Mouse (Mus musculus) liver, embryonic 13.5 days (tissue): ENCODE measurements around the gene Gm20716. TPM values are rescaled to one million over a fixed set of nuclear protein-coding genes. Genes with fewer than 3 reads are reported as not detected.

ENCODE experiments used
- ATAC-seq: fragments of 200-750 bp; cut with Nextera tagmentation; 2 replicates; pipeline ENCODE4 v1.8.0; 2017; ENCODE audit warnings: low read depth, mild to moderate bottlenecking, moderate number of reproducible peaks, moderate library complexity
- DNase-seq: peaks from one replicate; pipeline ENCODE4 v3.0.0; 2022
- H3K27ac ChIP-seq: fragments of 300-500 bp; sonication (generic); 2 replicates; pipeline ENCODE4 v1.5.1; 2015; ENCODE audit warnings: moderate library complexity, mild to moderate bottlenecking, inconsistent platforms
- H3K27me3 ChIP-seq: fragments of 300-500 bp; sonication (generic); 2 replicates; pipeline ENCODE4 v1.6.1; 2015; ENCODE audit warnings: mild to moderate bottlenecking, inconsistent platforms
- H3K36me3 ChIP-seq: fragments of 300-500 bp; sonication (generic); 2 replicates; pipeline ENCODE4 v1.6.1; 2015; ENCODE audit warnings: mild to moderate bottlenecking, inconsistent platforms
- H3K4me1 ChIP-seq: fragments of 300-500 bp; sonication (generic); replicated peaks from 2 replicates; pipeline ENCODE4 v1.6.1; 2015; ENCODE audit warnings: inconsistent platforms
- H3K4me2 ChIP-seq: fragments of 300-500 bp; sonication (generic); 2 replicates; pipeline ENCODE4 v1.6.1; 2015; ENCODE audit warnings: inconsistent platforms, mild to moderate bottlenecking, moderate library complexity
- H3K4me3 ChIP-seq: fragments of 300-500 bp; sonication (generic); replicated peaks from 2 replicates; pipeline ENCODE4 v1.5.1; 2015; ENCODE audit warnings: mild to moderate bottlenecking, inconsistent platforms
- H3K9ac ChIP-seq: fragments of 300-500 bp; sonication (generic); 2 replicates; pipeline ENCODE4 v1.6.1; 2015; ENCODE audit warnings: mild to moderate bottlenecking, inconsistent platforms
- H3K9me3 ChIP-seq: fragments of 300-500 bp; sonication (generic); replicated peaks from 2 replicates; pipeline ENCODE4 v1.6.1; 2016; ENCODE audit warnings: inconsistent platforms
- WGBS: fragments of 180-500 bp; shearing (Covaris S2); methylation state at CpG from one replicate; pipeline ENCODE4 v1.1.7; 2015; ENCODE audit not compliant: insufficient replicate concordance; 5-methylcytosine and 5-hydroxymethylcytosine counted together
- polyA plus RNA-seq: library from polyadenylated mRNA; unstranded; fragments of >200 nt; fragmentation: Nextera tagmentation; extraction: Ambion mirVana; gene quantifications from 2 replicates; pipeline ENCODE4 v1.2.1, GENCODE M21; 2015

The Gm20716 gene
- polyA plus RNA-seq, 1 experiment from 2014 or later: 5.0 TPM

- ATAC-seq (peak; percentile 51; the same call in 1 of the 2 replicates), DNase-seq (peak; percentile 63)
- Histone ChIP-seq H3K36me3 (no peaks in the 10 kb centered on the region), H3K9me3 (no peaks in the 10 kb centered on the region), H3K9ac (no peak overlapping the region), H3K4me2 (no peak overlapping the region), H3K4me3 (no peak overlapping the region), H3K27ac (no peak overlapping the region), H3K27me3 (peaks cover 37% of the 10 kb centered on the region), H3K4me1 (no peaks in the 10 kb centered on the region)
- WGBS: 13% methylated on average over 8 of the region's 8 CpGs
Observed at GRCm38 (mm10) chr2:168250270-168250669, 20.1 kb upstream of the Gm20716 start.

DNA sequence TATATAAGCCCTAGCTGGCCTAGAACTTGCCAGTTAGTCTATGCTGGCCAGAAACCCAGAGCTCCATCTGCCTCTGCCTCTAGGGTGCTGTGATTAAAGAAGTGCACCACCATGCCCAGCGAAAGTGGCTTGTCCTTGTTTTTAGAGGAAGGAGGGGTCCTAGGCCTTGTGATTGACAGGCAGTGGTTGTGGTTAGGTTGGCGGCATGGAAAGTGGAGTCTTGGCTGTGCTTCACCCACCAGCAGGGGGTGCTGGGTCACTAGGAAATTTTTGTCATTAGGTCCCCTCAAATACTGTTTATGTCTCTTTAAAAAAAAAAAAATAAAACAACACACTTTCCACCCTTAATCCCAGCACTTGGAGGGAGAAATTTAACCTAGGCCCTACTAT is 18.7 kb upstream of the Gm20716 start:
- H3K9ac ChIP-seq: no peak overlapping the region
- peaks cover 31% of the 10 kb centered on the region for H3K27me3 ChIP-seq
- 10% methylated on average over 2 of the region's 2 CpGs for WGBS
- H3K4me3 ChIP-seq: no peak overlapping the region
- H3K27ac ChIP-seq: no peak overlapping the region
- H3K36me3 ChIP-seq: no peaks in the 10 kb centered on the region
- no peak for ATAC-seq
- H3K4me1 ChIP-seq: no peaks in the 10 kb centered on the region
- H3K9me3 ChIP-seq: no peaks in the 10 kb centered on the region
- no peak overlapping the region for H3K4me2 ChIP-seq
- no peak for DNase-seq

DNA sequence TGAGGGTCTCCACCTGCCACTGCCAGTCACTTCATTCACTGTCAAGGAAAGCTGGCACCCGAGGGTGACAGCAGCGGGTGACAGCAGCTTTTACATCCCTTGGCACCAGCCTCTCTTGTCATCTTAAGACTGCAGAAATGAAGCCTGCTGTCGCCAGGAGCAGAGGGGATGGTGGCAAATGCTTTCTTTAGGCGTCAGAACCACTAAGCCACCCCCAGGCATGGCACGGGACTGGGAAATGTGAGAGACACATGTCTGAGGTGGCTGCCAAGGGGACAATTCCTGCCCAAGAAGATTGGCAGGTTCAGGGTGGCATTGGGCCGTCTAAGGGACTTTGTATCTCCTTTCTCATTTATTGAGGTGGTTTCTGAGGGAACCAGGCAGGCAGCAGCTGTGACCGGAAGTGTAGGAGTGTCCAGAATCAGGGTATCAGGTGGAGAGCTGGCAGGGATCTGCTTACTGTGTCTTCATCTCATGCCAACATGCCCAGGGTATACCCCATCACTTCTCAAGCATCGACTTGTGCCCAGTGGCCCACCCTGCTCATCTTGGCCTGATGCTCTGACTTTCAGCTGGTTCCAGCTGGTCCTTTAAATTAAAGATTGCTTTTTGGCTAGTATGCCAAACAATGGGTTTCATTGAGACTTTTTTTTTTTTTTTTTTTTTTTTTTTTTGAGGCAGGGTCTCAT is 18.1 kb upstream of the Gm20716 start:
- H3K9me3 ChIP-seq: no peaks in the 10 kb centered on the region
- ATAC-seq (no peak), DNase-seq (no peak)
- no peak overlapping the region for H3K9ac ChIP-seq
- no peak overlapping the region for H3K27ac ChIP-seq
- no peak overlapping the region for H3K4me3 ChIP-seq
- no peaks in the 10 kb centered on the region for H3K4me1 ChIP-seq
- H3K27me3 ChIP-seq: peaks cover 26% of the 10 kb centered on the region
- no peak overlapping the region for H3K4me2 ChIP-seq
- WGBS: 50% methylated on average over 8 of the region's 8 CpGs
- no peaks in the 10 kb centered on the region for H3K36me3 ChIP-seq

DNA sequence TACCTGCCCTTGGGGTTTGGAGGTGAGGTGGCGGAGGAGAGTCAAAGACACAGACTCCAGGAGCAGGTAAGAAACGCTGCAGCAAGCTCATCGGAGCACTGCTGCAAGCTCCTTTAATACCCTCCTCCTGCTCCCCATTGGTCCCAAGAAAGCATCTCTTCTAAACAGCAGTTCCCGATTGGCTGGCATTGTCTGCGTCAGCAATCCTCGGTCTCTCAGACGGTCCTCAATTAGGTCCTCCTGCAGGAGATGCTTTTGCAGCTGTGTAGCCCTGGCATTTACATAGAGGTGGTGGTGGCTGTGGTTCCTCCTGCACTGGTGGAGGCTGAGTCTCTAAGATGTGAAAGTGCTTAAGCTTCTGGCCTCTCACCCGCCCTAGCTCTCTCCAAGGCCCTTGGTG is 15.4 kb upstream of the Gm20716 start:
- no peak overlapping the region for H3K4me3 ChIP-seq
- H3K9me3 ChIP-seq: no peaks in the 10 kb centered on the region
- no peak overlapping the region for H3K27ac ChIP-seq
- no peaks in the 10 kb centered on the region for H3K4me1 ChIP-seq
- no peak overlapping the region for H3K4me2 ChIP-seq
- no peak overlapping the region for H3K9ac ChIP-seq
- no peaks in the 10 kb centered on the region for H3K36me3 ChIP-seq
- 35% methylated on average over 8 of the region's 8 CpGs for WGBS
- peaks cover 9% of the 10 kb centered on the region for H3K27me3 ChIP-seq
- no peak for DNase-seq
- no peak for ATAC-seq

DNA sequence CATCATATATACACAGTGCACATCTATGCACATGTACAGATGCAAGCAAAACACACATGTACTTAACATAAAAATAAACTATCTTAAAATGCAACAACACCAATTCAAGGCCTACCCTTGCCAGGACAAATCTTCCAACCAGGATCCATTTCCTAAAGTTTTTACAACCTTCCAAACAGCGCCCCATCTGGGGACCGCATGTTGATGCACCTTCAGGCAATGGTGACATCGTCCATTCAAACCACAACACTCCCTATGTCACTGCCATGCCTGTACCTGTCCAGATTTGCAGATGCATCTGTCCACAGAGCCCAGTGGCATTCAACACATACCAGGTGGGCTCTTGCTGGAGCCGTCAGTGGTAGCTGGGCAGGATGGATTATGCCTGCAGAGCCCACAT is 13.1 kb upstream of the Gm20716 start:
- WGBS: 68% methylated on average over 4 of the region's 4 CpGs

GRCm38 (mm10) chr2:168242841-168243240 is 12.7 kb upstream of the Gm20716 start:
- Histone ChIP-seq H3K36me3 (no peaks in the 10 kb centered on the region), H3K9me3 (peaks cover 3% of the 10 kb centered on the region; the same call in 1 of the 2 replicates), H3K27ac (no peak overlapping the region), H3K4me3 (no peak overlapping the region), H3K4me1 (no peaks in the 10 kb centered on the region), H3K9ac (no peak overlapping the region), H3K4me2 (no peak overlapping the region), H3K27me3 (peaks cover 9% of the 10 kb centered on the region)
- ATAC-seq (no peak), DNase-seq (no peak)

More for the DNA sequence above, 13.1 kb upstream of the Gm20716 start:
- ATAC-seq (no peak), DNase-seq (no peak)
- Histone ChIP-seq H3K36me3 (no peaks in the 10 kb centered on the region), H3K9ac (no peak overlapping the region), H3K4me1 (no peaks in the 10 kb centered on the region), H3K27ac (no peak overlapping the region), H3K4me2 (no peak overlapping the region), H3K27me3 (peaks cover 9% of the 10 kb centered on the region), H3K9me3 (peaks cover 1% of the 10 kb centered on the region; the same call in 1 of the 2 replicates), H3K4me3 (no peak overlapping the region)

DNA sequence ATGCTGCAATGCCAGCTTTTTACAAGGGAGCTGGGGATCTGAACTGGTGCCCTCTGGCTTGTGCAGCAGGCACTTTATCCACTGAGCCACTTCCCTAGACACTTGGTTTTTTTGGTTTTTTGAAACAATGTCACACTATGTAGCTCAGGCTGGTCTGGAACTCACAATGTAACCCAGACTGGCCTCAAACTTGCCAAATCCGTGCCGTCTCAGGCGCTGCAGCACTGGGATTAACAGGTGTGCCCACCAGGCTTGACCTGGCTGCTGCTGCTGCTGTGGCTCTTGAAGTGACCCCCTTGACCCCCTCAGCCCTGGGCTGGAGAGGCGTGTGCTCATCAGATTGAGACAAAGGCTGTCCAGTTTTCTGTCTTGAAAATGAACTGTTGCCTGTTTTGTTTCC is 8.2 kb upstream of the Gm20716 start:
- Histone ChIP-seq H3K4me3 (no peak overlapping the region), H3K9me3 (peaks cover 3% of the 10 kb centered on the region; the same call in 1 of the 2 replicates), H3K4me2 (no peak overlapping the region), H3K9ac (no peak overlapping the region), H3K4me1 (peaks cover 3% of the 10 kb centered on the region; the same call in 1 of the 2 replicates), H3K36me3 (peaks cover 10% of the 10 kb centered on the region), H3K27ac (no peak overlapping the region), H3K27me3 (peaks cover 4% of the 10 kb centered on the region; the same call in 1 of the 2 replicates)
- DNase-seq (no peak), ATAC-seq (no peak)
- WGBS: 74% methylated on average over 4 of the region's 4 CpGs

GRCm38 (mm10) chr2:168233286-168233685 is 3.1 kb upstream of the Gm20716 start:
- no peak overlapping the region for H3K9ac ChIP-seq
- H3K4me2 ChIP-seq: no peak overlapping the region
- peaks cover 39% of the 10 kb centered on the region for H3K4me1 ChIP-seq
- no peak overlapping the region for H3K27ac ChIP-seq
- DNase-seq (no peak), ATAC-seq (no peak)
- peaks cover 2% of the 10 kb centered on the region; the same call in 1 of the 2 replicates for H3K9me3 ChIP-seq
- H3K36me3 ChIP-seq: peaks cover 22% of the 10 kb centered on the region
- no peak overlapping the region for H3K4me3 ChIP-seq
- H3K27me3 ChIP-seq: no peaks in the 10 kb centered on the region
- WGBS: 78% methylated on average over 5 of the region's 5 CpGs

DNA sequence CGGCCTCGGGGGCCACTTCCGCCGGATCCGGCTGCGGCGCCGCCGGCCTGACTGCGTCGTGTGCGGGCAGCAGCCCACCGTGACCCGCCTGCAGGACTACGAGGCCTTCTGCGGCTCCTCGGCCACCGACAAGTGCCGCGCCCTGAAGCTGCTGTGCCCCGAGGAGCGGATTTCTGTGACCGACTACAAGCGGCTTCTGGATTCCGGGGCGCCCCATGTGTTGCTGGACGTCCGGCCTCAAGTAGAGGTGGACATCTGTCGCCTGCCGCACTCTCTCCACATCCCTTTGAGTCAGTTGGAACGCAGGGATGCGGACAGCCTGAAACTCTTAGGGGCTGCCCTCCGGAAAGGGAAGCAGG is 1.3 kb upstream of the Gm20716 start:
- 53% methylated on average over 32 of the region's 33 CpGs for WGBS
- no peaks in the 10 kb centered on the region for H3K9me3 ChIP-seq
- H3K4me1 ChIP-seq: peaks cover 46% of the 10 kb centered on the region
- no peak overlapping the region for H3K27ac ChIP-seq
- H3K9ac ChIP-seq: peak overlapping the region; percentile 97
- no peak for DNase-seq
- H3K4me3 ChIP-seq: peak overlapping the region; percentile 100
- H3K36me3 ChIP-seq: peaks cover 31% of the 10 kb centered on the region
- peak overlapping the region; percentile 99 for H3K4me2 ChIP-seq
- H3K27me3 ChIP-seq: no peaks in the 10 kb centered on the region
- no peak for ATAC-seq

DNA sequence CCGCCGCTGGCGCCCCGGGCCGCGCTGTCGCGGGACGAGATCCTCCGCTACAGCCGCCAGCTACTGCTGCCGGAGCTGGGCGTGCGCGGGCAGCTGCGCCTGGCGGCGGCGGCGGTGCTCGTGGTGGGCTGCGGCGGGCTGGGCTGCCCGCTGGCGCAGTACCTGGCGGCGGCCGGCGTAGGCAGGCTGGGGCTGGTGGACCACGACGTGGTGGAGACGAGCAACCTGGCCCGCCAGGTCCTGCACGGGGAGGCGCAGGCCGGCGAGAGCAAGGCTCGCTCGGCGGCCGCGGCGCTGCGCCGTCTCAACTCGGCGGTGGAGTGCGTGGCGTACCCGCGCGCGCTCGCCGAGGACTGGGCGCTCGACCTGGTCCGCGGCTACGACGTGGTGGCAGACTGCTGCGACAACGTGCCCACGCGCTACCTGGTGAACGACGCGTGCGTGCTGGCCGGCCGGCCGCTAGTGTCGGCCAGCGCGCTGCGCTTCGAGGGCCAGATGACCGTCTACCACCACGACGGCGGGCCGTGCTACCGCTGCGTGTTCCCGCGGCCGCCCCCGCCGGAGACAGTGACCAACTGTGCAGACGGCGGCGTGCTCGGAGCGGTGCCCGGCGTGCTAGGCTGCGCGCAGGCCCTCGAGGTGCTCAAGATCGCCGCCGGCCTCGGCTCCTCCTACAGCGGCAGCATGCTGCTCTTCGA is 758 bp upstream of the Gm20716 start:
- DNase-seq: peak; percentile 21
- Histone ChIP-seq H3K9ac (peak overlapping the region; percentile 97), H3K9me3 (no peaks in the 10 kb centered on the region), H3K27ac (peak overlapping the region; percentile 86), H3K36me3 (peaks cover 36% of the 10 kb centered on the region), H3K27me3 (no peaks in the 10 kb centered on the region), H3K4me3 (peak overlapping the region; percentile 100), H3K4me2 (peak overlapping the region; percentile 99), H3K4me1 (peaks cover 46% of the 10 kb centered on the region)
- 2% methylated on average over 98 of the region's 105 CpGs for WGBS
- ATAC-seq: peak; percentile 54

DNA sequence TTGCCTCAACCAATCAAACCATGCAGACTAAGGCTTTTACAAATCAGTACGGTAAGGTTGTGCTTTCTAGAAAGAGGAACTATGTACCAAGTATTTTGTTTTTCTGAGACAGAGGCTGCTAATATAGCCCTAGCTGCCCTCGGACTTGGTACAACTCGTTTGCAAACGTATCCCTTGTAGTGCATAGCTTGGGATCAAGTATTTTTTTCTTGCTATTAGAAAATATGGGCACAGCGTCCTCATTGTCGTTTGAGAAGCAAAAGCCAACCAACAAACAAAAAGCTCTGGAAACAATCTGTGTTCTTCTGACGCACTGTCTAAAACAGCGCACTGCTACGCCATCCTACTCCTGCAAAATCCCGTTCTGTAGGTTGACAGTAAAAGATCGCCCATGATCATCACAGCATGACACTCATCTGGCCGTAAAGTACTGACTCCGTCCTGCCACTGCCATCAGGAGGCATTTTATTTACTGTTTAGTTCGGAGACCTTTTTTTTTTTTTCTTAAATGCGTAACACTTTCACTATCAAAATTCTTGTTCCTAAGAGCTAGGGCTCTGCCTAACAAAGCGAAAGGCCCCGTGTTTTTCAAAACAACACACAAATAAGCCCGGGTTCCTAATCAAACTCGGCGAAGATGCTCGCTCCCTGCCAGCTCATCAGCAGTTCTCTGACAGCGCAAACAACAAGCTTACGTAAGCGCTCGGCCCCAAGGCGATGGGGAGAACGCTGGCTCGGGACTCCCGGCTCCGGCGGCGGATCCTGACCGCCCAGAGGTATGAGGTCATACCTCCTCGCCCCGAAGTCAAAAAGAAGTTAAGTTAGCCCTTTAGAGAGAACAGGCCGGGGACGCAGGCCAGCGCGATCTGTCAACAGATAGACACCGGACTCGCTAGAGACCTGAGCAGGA is 793 bp downstream of the Gm20716 start:
- ATAC-seq (peak; percentile 45), DNase-seq (peak; percentile 42)
- WGBS: 11% methylated on average over 41 of the region's 41 CpGs
- Histone ChIP-seq H3K36me3 (peaks cover 52% of the 10 kb centered on the region), H3K9ac (peak overlapping the region; percentile 97), H3K4me1 (peaks cover 46% of the 10 kb centered on the region), H3K4me2 (peak overlapping the region; percentile 99), H3K4me3 (peak overlapping the region; percentile 100), H3K27ac (peak overlapping the region; percentile 86), H3K9me3 (no peaks in the 10 kb centered on the region), H3K27me3 (no peaks in the 10 kb centered on the region)
